In genomic region chrX:112680605-112681004, GRCm38 (mm10) we compare ENCODE assay signal across 34 mouse cellular contexts. TPM values are rescaled to one million over a fixed set of nuclear protein-coding genes. Genes with fewer than 3 reads are reported as not detected.
DNase-seq lines count a peak whose midpoint lies in the region; ATAC-seq lines count a peak whose summit lies in the region.
"Had no signal": no experiment of that assay in that cellular context is flagged by ENCODE, and none has a peak within 500 bp of the region (broad histone marks: within the 10 kb centered on the region; RNA-seq: fewer than 3 reads in every experiment).

No protein-coding gene starts in this region.

- no peaks in the 10 kb centered on the region for H3K9me3 ChIP-seq in lung, embryonic 16.5 days (ENCODE audit: control insufficient read depth, low read length)
- H3K9me3 ChIP-seq in liver, embryonic 13.5 days (replicated peaks) = no peaks in the 10 kb centered on the region
- H3K9me3 ChIP-seq: hindbrain, embryonic 10.5 days; hindbrain, embryonic 15.5 days; kidney, embryonic 15.5 days; limb, embryonic 12.5 days; midbrain, embryonic 13.5 days; stomach, embryonic 15.5 days had no signal

- whole genome bisulfite sequencing in lung, embryonic 16.5 days = 21% methylated on average over 5 of the region's 5 CpGs
- 19% methylated on average over 5 of the region's 5 CpGs for WGBS in liver, embryonic 13.5 days (ENCODE audit: insufficient replicate concordance)

- no peaks in the 10 kb centered on the region for H3K27me3 ChIP-seq in lung, embryonic 16.5 days (ENCODE audit: control insufficient read depth, insufficient read depth, low read depth, low read length)
- no peaks in the 10 kb centered on the region for H3K27me3 ChIP-seq in liver, embryonic 13.5 days
- H3K27me3 ChIP-seq: hindbrain, embryonic 15.5 days; kidney, embryonic 15.5 days; limb, embryonic 12.5 days; midbrain, embryonic 13.5 days; stomach, embryonic 15.5 days had no signal

- DNase-seq in embryo, embryonic 9.5 days (ENCODE audit: extremely low spot score) = peak; percentile 1
- no peak for DNase-seq in embryo, embryonic 10.5 days (ENCODE audit: low spot score)
- DNase-seq in lung, postnatal 10 days = no peak
- DNase-seq in liver, embryonic 13.5 days = peak; percentile 1
- no peak for DNase-seq in adrenal gland, adult 2 months
- no peak for DNase-seq in layer of hippocampus, postnatal 10 days (ENCODE audit: low spot score in 2 of 2)
- DNase-seq: adrenal gland, postnatal 36 days; cerebellum, adult 8-10 months; cerebellum, postnatal 36 days; gastrocnemius, adult 2 months; heart, postnatal 14 days; kidney, adult 11 months; kidney, postnatal 25 days; lung, adult 18-20 months; right cerebral cortex, postnatal 25 days; thymus, postnatal 14 days had no signal

- H3K36me3 ChIP-seq in lung, embryonic 16.5 days (ENCODE audit: control insufficient read depth, insufficient read depth, low read length) = no peaks in the 10 kb centered on the region
- H3K36me3 ChIP-seq in liver, embryonic 13.5 days = no peaks in the 10 kb centered on the region
- H3K36me3 ChIP-seq: hindbrain, embryonic 10.5 days; hindbrain, embryonic 15.5 days; kidney, embryonic 15.5 days; limb, embryonic 12.5 days; midbrain, embryonic 13.5 days; stomach, embryonic 15.5 days had no signal

- H3K4me3 ChIP-seq in lung, embryonic 16.5 days (ENCODE audit: low read length) = no peak overlapping the region
- H3K4me3 ChIP-seq in liver, embryonic 13.5 days (replicated peaks) = no peak overlapping the region
- H3K4me3 ChIP-seq: erythroblast, embryonic 14.5 days; gastrocnemius, adult 2 months; hindbrain, embryonic 10.5 days; hindbrain, embryonic 15.5 days; kidney, embryonic 15.5 days; left cerebral cortex, adult 2 months; limb, embryonic 12.5 days; midbrain, embryonic 13.5 days; stomach, embryonic 15.5 days had no signal

- 0 out of 2 replicates have a peak, but pooled peaks have one; percentile 34 for ATAC-seq in lung, embryonic 16.5 days (ENCODE audit: low read depth)
- ATAC-seq in liver, embryonic 13.5 days (ENCODE audit: low read depth) = peak; percentile 73
- peak; percentile 71 for ATAC-seq in megakaryocyte-erythroid progenitor cell, adult 5-6 weeks (replicated peaks; ENCODE audit: low FRiP score, low TSS enrichment, poor library complexity, severe bottlenecking)
- ATAC-seq: forebrain, embryonic 16.5 days; inflammation-experienced regulatory T-cells, adult 6 months; midbrain, embryonic 13.5 days had no signal

- no peak overlapping the region for H3K4me2 ChIP-seq in lung, embryonic 16.5 days (ENCODE audit: low read depth, low read length)
- H3K4me2 ChIP-seq in liver, embryonic 13.5 days = no peak overlapping the region
- H3K4me2 ChIP-seq: hindbrain, embryonic 15.5 days; kidney, embryonic 15.5 days; limb, embryonic 12.5 days; midbrain, embryonic 13.5 days; stomach, embryonic 15.5 days had no signal

- H3K9ac ChIP-seq in lung, embryonic 16.5 days (ENCODE audit: low read length) = no peak overlapping the region
- no peak overlapping the region for H3K9ac ChIP-seq in liver, embryonic 13.5 days
- H3K9ac ChIP-seq: hindbrain, embryonic 15.5 days; kidney, embryonic 15.5 days; limb, embryonic 12.5 days; midbrain, embryonic 13.5 days; stomach, embryonic 15.5 days had no signal

- H3K4me1 ChIP-seq in lung, embryonic 16.5 days (replicated peaks; ENCODE audit: control insufficient read depth, insufficient read depth, low read length) = no peaks in the 10 kb centered on the region
- no peaks in the 10 kb centered on the region for H3K4me1 ChIP-seq in liver, embryonic 13.5 days (replicated peaks)
- H3K4me1 ChIP-seq: hindbrain, embryonic 10.5 days; hindbrain, embryonic 15.5 days; kidney, embryonic 15.5 days; limb, embryonic 12.5 days; midbrain, embryonic 13.5 days; stomach, embryonic 15.5 days had no signal

- H3K27ac ChIP-seq in lung, embryonic 16.5 days (ENCODE audit: low read length) = no peak overlapping the region
- no peak overlapping the region for H3K27ac ChIP-seq in liver, embryonic 13.5 days
- H3K27ac ChIP-seq: gastrocnemius, adult 2 months; hindbrain, embryonic 10.5 days; hindbrain, embryonic 15.5 days; kidney, embryonic 15.5 days; left cerebral cortex, adult 2 months; limb, embryonic 12.5 days; midbrain, embryonic 13.5 days; stomach, embryonic 15.5 days had no signal

RNA-seq across cellular contexts. Expression of gene Pof1b, which starts 17.8 kb away (rescaled TPM):
- 1.8 and 1.9 TPM in 2 replicates for polyA plus RNA-seq in lung, embryonic 16.5 days (2015; fragmentation: Nextera tagmentation; extraction: Ambion mirVana)
- 0.02 TPM in 1 of 2 replicates, not detected in the other for polyA plus RNA-seq in liver, embryonic 13.5 days (2015; fragmentation: Nextera tagmentation; extraction: Ambion mirVana)
- total RNA-seq in megakaryocyte-erythroid progenitor cell, adult 5-6 weeks (2014; fragmentation: Nextera tagmentation) = not detected in 2 replicates
- not detected in 2 replicates for total RNA-seq in megakaryocyte-erythroid progenitor cell, adult 5-6 weeks (2017)
- not detected for total RNA-seq in adrenal gland, adult 2 months (2021)
- polyA plus RNA-seq in adrenal gland, adult 2 months (2012; rRNA removed) = not detected in 2 replicates
- not detected for total RNA-seq in layer of hippocampus, postnatal 10 days (2021)
- total RNA-seq: adrenal gland, adult 18-20 months; adrenal gland, postnatal 36 days; gastrocnemius, adult 2 months; layer of hippocampus, adult 18-20 months; layer of hippocampus, postnatal 14 days; left cerebral cortex, adult 2 months; left cerebral cortex, postnatal 25 days; megakaryocyte, adult 5-6 weeks; monocyte, adult 5-6 weeks had no signal
- polyA plus RNA-seq: inflammation-experienced regulatory T-cells, adult 6 months had no signal

Comparison
In these comparisons a context has a peak if more than half of its experiments do, and no peak if none do; other contexts are left out.
1. DNase-seq: peak in embryo, embryonic 9.5 days (single experiment) and liver, embryonic 13.5 days (single experiment); none in embryo, embryonic 10.5 days (single experiment), lung, postnatal 10 days (single experiment), adrenal gland, adult 2 months (single experiment) and layer of hippocampus, postnatal 10 days (0 of 2).
2. Peak in every context shown above with its lines, with median percentiles within 50 percentile points of each other: ATAC-seq.